Mouse (Mus musculus) right cerebral cortex, postnatal 25 days (tissue): ENCODE data around the gene Actrt3.
A peak's percentile ranks its signal among the peaks of the same experiment; 100 is the strongest.
"Not testable (repeated sequence)": the region's sequence is repeated elsewhere in the genome, so short reads cannot be mapped to it uniquely, and the experiment has no call there.

Experiments used
- DNase-seq: peaks from one replicate; pipeline ENCODE4 v3.0.0; 2022

Actrt3 gene

GRCm38 (mm10) chr3:30566333-30566732 is 33.4 kb downstream of the Actrt3 start:
- not testable (repeated sequence) for DNase-seq

GRCm38 (mm10) chr3:30560677-30561314 is 38.9 kb downstream of the Actrt3 start:
- DNase-seq = no peak

GRCm38 (mm10) chr3:30553741-30554140 is 46.0 kb downstream of the Actrt3 start:
- no peak for DNase-seq

- no peak for DNase-seq
These were observed 49.5 kb downstream of the Actrt3 start for GRCm38 (mm10) chr3:30550218-30550617.

- peak; percentile 6 for DNase-seq
These were observed 50.8 kb downstream of the Actrt3 start for GRCm38 (mm10) chr3:30548928-30549327.

GRCm38 (mm10) chr3:30547908-30548307 is 51.8 kb downstream of the Actrt3 start, which contains the start of gene Mecom:
Gene Mecom, minus strand, starts transcription at chr3:30548008.
- no peak for DNase-seq
